Mouse (Mus musculus) spleen, adult 2 months (tissue): ENCODE results near the gene Atxn1.
A peak's percentile ranks its signal among the peaks of the same experiment; 100 is the strongest.

Experiments
- CTCF ChIP-seq: fragments of 200-500 bp; IDR thresholded peaks from 2 replicates; pipeline ENCODE4 v1.5.1; 2011; ENCODE audit warnings: mild to moderate bottlenecking, inconsistent platforms; ENCODE audit not compliant: insufficient read depth, insufficient read length, insufficient replicate concordance; ENCODE audit errors: extremely low read depth
- POLR2A ChIP-seq: fragments of 200-500 bp; IDR thresholded peaks from 2 replicates; pipeline ENCODE4 v1.6.1; 2011; ENCODE audit warnings: low read depth, low read length, inconsistent platforms

DNA sequence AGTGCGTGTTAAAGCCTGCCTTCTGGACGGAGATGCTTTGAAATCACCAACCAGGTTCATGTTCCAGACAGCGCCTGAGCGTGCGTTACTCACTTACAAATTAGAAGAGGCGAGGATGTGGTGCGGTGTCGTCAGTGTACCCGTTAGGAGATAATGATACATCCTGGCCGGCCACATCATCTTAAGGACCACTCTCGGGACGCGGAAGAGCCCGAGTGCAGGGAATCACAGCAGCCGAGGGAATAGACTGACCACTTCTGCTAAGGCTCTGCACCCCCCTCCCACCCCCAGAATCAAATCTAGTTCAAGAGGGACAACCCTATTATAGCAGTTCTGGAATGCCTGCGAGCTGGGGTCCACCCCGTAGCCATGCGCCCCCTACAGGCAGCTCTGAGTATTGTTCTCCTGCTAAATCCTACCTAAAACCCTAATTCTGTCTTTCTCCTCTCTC lies 157.2 kb downstream of the Atxn1 start:
- TF ChIP-seq POLR2A (no peak), CTCF (peak; percentile 42; the same call in 1 of the 2 replicates)
